Mouse (Mus musculus) heart, adult 2 months (tissue): ENCODE measurements around the gene Rasip1.

ENCODE experiments used
- EP300 ChIP-seq: fragments of 200-500 bp; IDR thresholded peaks from 2 replicates; pipeline ENCODE4 v1.6.1; 2011; ENCODE audit warnings: low read depth, low read length, control low read depth; ENCODE audit not compliant: insufficient read depth
- POLR2A ChIP-seq: fragments of 200-500 bp; IDR thresholded peaks from 2 replicates; pipeline ENCODE4 v1.6.1; 2011; ENCODE audit warnings: mild to moderate bottlenecking, low read depth, low read length, control low read depth; ENCODE audit not compliant: insufficient read depth

DNA sequence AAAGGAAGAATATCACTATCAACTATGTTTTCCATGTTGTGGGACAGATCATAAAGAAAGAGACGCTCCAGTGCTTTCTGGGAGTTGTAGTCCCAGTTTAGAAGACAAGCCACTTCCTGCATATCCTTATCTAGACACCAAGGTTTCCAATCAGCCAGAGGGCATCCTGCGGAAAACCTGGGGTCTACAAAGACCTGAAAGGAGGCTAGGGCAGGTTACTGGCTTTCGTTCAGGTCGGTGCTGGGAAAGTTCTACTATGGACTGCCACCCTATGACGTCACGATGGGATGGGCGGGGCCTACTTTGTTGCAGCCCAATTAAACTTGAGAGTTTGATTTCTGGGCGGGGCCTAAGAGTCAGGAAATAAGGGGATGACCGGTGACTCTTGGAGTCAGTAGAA is 5.8 kb upstream of the Rasip1 start, which contains the start of gene Izumo1:
- TF ChIP-seq EP300 (no peak), POLR2A (no peak)
